Mouse (Mus musculus) bone marrow macrophage, adult 2 months (primary cell): ENCODE data around the gene Gm26661.

Source experiments
- CTCF ChIP-seq: IDR thresholded peaks from 2 replicates; pipeline ENCODE4 v1.5.1; 2012; ENCODE audit warnings: low read depth, mild to moderate bottlenecking, low read length, moderate library complexity
- POLR2A ChIP-seq: IDR thresholded peaks from 2 replicates; pipeline ENCODE4 v1.6.1; 2012; ENCODE audit warnings: mild to moderate bottlenecking, low read depth, low read length, borderline replicate concordance

DNA sequence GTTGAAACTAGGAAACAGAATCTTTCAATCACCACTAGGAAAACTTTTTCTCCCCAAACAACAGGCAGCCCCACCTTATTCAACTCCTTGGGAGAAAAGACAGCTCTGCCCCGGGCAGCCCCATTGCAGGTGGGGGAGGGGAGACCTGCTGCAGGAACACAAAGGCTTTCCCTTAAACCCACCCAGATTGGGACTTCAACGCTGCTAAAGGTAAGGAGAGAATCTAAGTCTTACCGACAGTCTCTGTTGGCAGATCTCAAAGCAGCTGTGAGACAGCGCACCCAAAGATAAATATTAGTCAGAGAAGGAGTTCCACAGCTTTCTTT lies 41.7 kb upstream of the Gm26661 start:
- no peak for TF ChIP-seq POLR2A
- no peak for TF ChIP-seq CTCF
